Mouse (Mus musculus) subcutaneous adipose tissue, adult 2 months (tissue): Measurements from ENCODE around the gene Gm20918. TPM values are rescaled to one million over a fixed set of nuclear protein-coding genes. Genes with fewer than 3 reads are reported as not detected.

Source experiments
- polyA plus RNA-seq: library from polyadenylated mRNA; depleted of rRNA; stranded (reverse); fragments of >200 nt; gene quantifications from 2 replicates; pipeline ENCODE4 v1.2.3, GENCODE M21; 2012; ENCODE audit warnings: low replicate concordance; rRNA removed

Gm20918 gene
- not detected in 2 replicates for polyA plus RNA-seq

GRCm38 (mm10) chrY:5043637-5044036 is at the start of gene Gm20918:
Gene Gm20918 (plus strand): TSS chrY:5043937.

Other genes starting within 250 kb of the Gm20918 start
- not detected in 2 replicates for gene Gm21820, start 205.5 kb downstream of the Gm20918 start, polyA plus RNA-seq